Mouse (Mus musculus) intestine, embryonic 15.5 days (tissue): ENCODE measurements around the gene Eif3l. TPM values are rescaled to one million over a fixed set of nuclear protein-coding genes. Genes with fewer than 3 reads are reported as not detected.
A peak's percentile ranks its signal among the peaks of the same experiment; 100 is the strongest.

Source experiments
- ATAC-seq: fragments of 200-750 bp; cut with Nextera tagmentation; 2 replicates; pipeline ENCODE4 v1.8.0; 2017; ENCODE audit warnings: moderate TSS enrichment, moderate library complexity
- H3K27ac ChIP-seq: fragments of 300-500 bp; sonication (generic); 2 replicates; pipeline ENCODE4 v1.5.1; 2015; ENCODE audit warnings: mild to moderate bottlenecking, inconsistent platforms
- H3K27me3 ChIP-seq: fragments of 300-500 bp; sonication (generic); replicated peaks from 2 replicates; pipeline ENCODE4 v1.6.1; 2015; ENCODE audit warnings: inconsistent platforms
- H3K36me3 ChIP-seq: fragments of 300-500 bp; sonication (generic); 2 replicates; pipeline ENCODE4 v1.6.1; 2015; ENCODE audit warnings: inconsistent platforms
- H3K4me1 ChIP-seq: fragments of 300-500 bp; sonication (generic); replicated peaks from 2 replicates; pipeline ENCODE4 v1.6.1; 2015; ENCODE audit warnings: inconsistent platforms
- H3K4me2 ChIP-seq: fragments of 300-500 bp; sonication (generic); replicated peaks from 2 replicates; pipeline ENCODE4 v1.6.1; 2015; ENCODE audit warnings: mild to moderate bottlenecking, inconsistent platforms
- H3K4me3 ChIP-seq: fragments of 300-500 bp; sonication (generic); replicated peaks from 2 replicates; pipeline ENCODE4 v1.5.1; 2015; ENCODE audit warnings: inconsistent platforms
- H3K9ac ChIP-seq: fragments of 300-500 bp; sonication (generic); 2 replicates; pipeline ENCODE4 v1.6.1; 2015; ENCODE audit warnings: inconsistent platforms
- H3K9me3 ChIP-seq: fragments of 300-500 bp; sonication (generic); 2 replicates; pipeline ENCODE4 v1.6.1; 2016; ENCODE audit warnings: inconsistent platforms
- WGBS: fragments of 180-500 bp; shearing (Covaris S2); methylation state at CpG from one replicate; pipeline ENCODE4 v1.1.7; 2015; 5-methylcytosine and 5-hydroxymethylcytosine counted together
- polyA plus RNA-seq: library from polyadenylated mRNA; unstranded; fragments of >200 nt; fragmentation: Nextera tagmentation; extraction: Ambion mirVana; gene quantifications from 2 replicates; pipeline ENCODE4 v1.2.1, GENCODE M21; 2015

Eif3l gene
- polyA plus RNA-seq, 1 experiment from 2014 or later, result 241 TPM

DNA sequence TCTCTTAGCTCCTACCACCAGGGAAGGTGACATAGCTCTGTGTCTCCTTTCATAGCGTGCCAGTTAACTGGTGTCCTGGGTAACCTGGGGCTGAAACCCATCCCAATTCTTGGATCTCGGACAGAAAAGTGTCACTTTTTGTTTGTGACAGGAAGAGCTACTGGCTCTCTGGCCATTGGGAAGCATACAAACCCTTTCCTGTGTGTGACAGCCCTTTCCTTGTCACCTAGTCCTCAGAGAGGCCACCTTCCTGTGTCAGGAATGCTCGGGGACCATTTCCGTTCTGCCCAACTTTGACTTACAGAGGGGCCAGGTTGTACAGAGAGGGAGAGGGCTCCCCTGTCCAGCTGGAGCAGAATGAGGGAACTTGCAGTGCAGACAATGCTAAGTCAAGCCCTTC lies 24.5 kb downstream of the Eif3l start:
- peaks cover 20% of the 10 kb centered on the region for H3K4me1 ChIP-seq
- no peak overlapping the region for H3K9ac ChIP-seq
- H3K4me2 ChIP-seq, result no peak overlapping the region
- no peak for ATAC-seq
- no peak overlapping the region for H3K27ac ChIP-seq
- H3K27me3 ChIP-seq, result no peaks in the 10 kb centered on the region
- peaks cover 2% of the 10 kb centered on the region for H3K36me3 ChIP-seq
- H3K4me3 ChIP-seq, result no peak overlapping the region
- no peaks in the 10 kb centered on the region for H3K9me3 ChIP-seq
- WGBS, result 81% methylated on average over 4 of the region's 4 CpGs

DNA sequence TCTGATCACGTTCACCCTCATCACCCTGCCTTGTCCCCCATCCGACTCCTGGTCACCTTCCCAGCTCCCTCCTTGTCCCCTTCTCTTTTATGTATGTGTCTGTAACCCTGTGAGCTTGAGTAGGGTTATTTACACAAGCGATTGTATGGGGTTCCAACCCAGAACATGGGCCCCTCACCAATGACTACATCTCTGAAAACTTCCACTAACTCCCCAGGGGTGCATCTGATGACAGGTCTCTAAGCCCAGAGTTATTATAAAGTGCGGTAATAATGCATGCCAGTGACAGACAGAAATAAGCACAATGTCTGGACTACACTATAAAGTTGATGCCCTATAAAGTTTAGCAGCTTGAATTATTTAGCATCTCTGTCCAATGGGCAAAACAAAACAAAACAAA lies 25.4 kb downstream of the Eif3l start:
- Histone ChIP-seq H3K4me2 (no peak overlapping the region), H3K9ac (no peak overlapping the region), H3K27ac (no peak overlapping the region), H3K4me1 (peaks cover 20% of the 10 kb centered on the region), H3K4me3 (no peak overlapping the region), H3K9me3 (no peaks in the 10 kb centered on the region), H3K27me3 (no peaks in the 10 kb centered on the region), H3K36me3 (no peaks in the 10 kb centered on the region; the same call in 1 of the 2 replicates)
- ATAC-seq, result no peak
- WGBS, result 82% methylated on average over 4 of the region's 4 CpGs

DNA sequence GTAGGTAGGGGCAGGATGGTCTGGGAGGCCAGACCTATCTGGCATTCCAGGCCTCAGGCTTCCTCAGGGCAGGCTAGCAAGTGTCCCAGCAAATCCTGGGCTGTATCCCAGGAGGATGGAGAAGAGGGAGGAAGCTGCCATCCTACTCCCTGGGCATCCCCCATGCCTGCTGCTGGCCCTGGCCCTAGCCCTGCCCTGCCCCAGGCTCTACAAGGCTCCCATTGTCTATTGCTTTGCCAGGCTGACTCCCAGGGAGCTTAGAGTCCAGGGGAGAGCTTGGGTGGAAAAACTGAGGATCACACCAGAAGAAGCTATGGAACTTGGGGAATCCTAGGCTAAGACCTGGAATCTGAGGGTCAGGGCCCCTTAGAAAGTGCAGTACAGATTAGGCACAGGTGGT lies 26.6 kb downstream of the Eif3l start:
- Histone ChIP-seq H3K4me1 (peaks cover 16% of the 10 kb centered on the region), H3K9ac (no peak overlapping the region)
- no peak for ATAC-seq

DNA sequence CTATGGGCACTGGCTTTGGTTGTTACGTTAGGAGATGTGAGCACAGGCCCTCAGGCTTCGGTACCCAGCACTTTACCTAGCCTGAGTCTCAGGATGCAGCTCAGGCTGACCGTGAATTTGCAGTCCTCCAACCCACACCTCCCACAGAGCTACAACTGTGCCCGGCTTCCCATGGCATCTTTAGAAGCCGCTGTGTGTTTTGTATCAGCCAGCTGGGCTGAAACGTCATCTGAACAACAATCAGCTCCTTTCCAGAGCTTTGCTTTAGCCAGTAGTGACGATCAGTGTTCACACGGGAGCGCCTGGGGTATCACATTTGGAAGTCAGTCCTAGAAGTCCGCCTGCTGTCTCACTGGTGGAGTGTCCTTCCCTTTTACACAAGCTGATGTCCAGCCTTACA lies 28.3 kb downstream of the Eif3l start:
- Histone ChIP-seq H3K4me1 (peaks cover 8% of the 10 kb centered on the region), H3K27ac (no peak overlapping the region), H3K9ac (no peak overlapping the region), H3K4me2 (no peak overlapping the region), H3K9me3 (no peaks in the 10 kb centered on the region), H3K4me3 (no peak overlapping the region), H3K36me3 (no peaks in the 10 kb centered on the region), H3K27me3 (no peaks in the 10 kb centered on the region)
- WGBS, result 74% methylated on average over 10 of the region's 10 CpGs
- ATAC-seq, result no peak

More for the DNA sequence above, 26.6 kb downstream of the Eif3l start:
- Histone ChIP-seq H3K4me3 (no peak overlapping the region), H3K36me3 (no peaks in the 10 kb centered on the region), H3K4me2 (no peak overlapping the region), H3K27me3 (no peaks in the 10 kb centered on the region), H3K27ac (no peak overlapping the region), H3K9me3 (no peaks in the 10 kb centered on the region)

DNA sequence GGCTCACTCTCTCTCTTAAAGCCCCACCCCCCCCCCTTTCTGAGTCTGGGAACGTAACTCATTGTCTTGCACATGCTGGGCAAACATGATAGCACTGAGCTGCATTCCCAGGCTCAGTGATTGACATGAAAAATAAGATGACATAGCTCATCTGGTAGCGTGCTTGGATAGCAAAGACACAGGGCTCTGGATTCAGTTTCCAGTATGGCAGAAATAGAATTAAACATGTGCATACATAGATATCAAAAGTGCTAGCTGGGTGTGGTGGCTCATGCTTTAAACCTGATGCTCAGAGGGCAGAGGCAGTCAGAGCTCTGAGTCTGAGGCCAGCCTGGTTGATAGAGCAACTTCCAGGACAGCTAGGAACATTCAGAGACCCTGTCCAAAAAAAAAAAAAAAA lies 30.8 kb downstream of the Eif3l start:
- Histone ChIP-seq H3K9me3 (no peaks in the 10 kb centered on the region), H3K36me3 (no peaks in the 10 kb centered on the region), H3K4me3 (no peak overlapping the region), H3K4me2 (no peak overlapping the region), H3K27ac (no peak overlapping the region), H3K9ac (no peak overlapping the region), H3K27me3 (no peaks in the 10 kb centered on the region), H3K4me1 (peaks cover 23% of the 10 kb centered on the region; the same call in 1 of the 2 replicates)
- 58% methylated on average over 2 of the region's 2 CpGs for WGBS
- ATAC-seq, result no peak

DNA sequence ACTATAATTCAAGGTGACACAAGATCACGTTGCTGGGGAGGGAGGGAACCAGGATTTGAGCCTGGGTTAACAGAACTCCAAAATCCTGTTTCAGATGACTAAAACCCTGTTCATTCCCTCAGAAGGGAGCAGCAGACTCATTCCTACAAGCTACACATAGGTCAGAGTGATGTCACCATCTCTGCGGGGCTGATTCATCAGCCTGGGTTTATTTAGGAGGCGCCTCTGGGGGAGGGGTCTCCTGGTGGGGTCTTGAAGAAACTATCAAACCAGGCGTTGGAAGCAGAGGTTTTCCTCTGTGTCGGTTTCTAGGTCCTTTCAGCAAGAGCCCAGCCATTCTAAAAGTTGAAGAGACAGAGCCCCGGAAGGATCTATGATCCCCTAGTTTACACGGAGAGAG lies 33.0 kb downstream of the Eif3l start:
- Histone ChIP-seq H3K4me3 (peak overlapping the region; percentile 94; the same call in 1 of the 2 replicates), H3K9me3 (no peaks in the 10 kb centered on the region), H3K27ac (peak overlapping the region; percentile 84), H3K4me2 (peak overlapping the region; percentile 94), H3K4me1 (peaks cover 32% of the 10 kb centered on the region), H3K9ac (0 out of 2 replicates have a peak overlapping the region, but pooled peaks have one; percentile 87), H3K27me3 (no peaks in the 10 kb centered on the region), H3K36me3 (0 out of 2 replicates have a peak, but pooled peaks cover 3% of the 10 kb centered on the region)
- ATAC-seq, result no peak
- 15% methylated on average over 7 of the region's 7 CpGs for WGBS

DNA sequence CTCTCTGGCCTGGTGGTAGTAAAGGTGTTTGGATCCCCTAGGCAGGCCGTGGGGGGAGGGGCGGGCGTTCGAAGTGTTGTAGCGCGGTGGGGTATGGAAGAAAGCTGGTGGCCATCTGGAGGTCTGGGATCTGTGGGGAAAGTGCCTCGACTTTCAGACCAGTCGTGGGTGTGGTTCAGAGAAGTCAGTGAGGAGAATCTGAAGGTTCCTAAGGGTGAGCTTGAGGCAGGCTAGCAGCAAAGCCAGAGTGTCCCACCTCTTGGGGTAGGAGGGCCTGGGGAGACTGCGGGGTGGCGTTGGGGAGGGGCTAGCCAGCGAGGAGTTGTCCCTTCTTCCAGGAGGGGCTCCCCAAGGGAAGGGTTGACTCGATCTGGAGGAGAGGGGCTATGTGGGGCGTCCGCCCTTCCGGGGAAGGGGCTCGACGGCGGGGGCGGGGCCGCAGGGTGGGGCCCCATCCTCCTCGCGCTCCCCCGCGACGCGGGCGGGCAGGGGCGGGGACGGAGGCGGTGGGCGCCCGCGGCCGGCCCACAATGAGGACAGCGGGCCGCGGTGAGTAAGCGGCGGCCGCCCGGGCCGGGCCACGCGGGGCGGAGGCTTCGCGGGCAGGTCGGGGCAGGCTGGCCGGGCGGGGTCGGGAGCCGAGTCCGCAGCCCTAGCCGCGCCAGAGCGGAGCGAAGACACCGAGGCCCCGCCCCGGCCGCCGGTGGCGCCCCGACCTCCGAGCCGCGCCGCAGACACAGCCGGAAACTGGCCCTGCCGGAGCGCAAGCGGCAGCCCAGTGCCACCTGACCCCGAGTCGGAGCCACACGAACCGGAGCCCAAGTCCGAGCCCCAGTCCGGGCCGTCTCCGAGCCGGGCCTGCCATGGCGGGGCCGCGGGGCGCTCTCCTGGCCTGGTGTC lies 33.7 kb downstream of the Eif3l start, which contains the start of gene Micall1:
TSS of gene Micall1 (plus strand) at position 478 of the 900 bp plus-strand sequence.
- WGBS, result 2% methylated on average over 52 of the region's 85 CpGs
- peak; percentile 89 for ATAC-seq
- H3K9me3 ChIP-seq, result no peaks in the 10 kb centered on the region
- H3K36me3 ChIP-seq, result 0 out of 2 replicates have a peak, but pooled peaks cover 3% of the 10 kb centered on the region
- H3K4me1 ChIP-seq, result peaks cover 32% of the 10 kb centered on the region
- peak within 1 kb of the TSS; percentile 84 for H3K27ac ChIP-seq
- peak within 1 kb of the TSS; percentile 87 for H3K9ac ChIP-seq
- peak within 1 kb of the TSS; percentile 94 for H3K4me3 ChIP-seq
- H3K4me2 ChIP-seq, result peak within 1 kb of the TSS; percentile 94
- no peaks in the 10 kb centered on the region for H3K27me3 ChIP-seq

DNA sequence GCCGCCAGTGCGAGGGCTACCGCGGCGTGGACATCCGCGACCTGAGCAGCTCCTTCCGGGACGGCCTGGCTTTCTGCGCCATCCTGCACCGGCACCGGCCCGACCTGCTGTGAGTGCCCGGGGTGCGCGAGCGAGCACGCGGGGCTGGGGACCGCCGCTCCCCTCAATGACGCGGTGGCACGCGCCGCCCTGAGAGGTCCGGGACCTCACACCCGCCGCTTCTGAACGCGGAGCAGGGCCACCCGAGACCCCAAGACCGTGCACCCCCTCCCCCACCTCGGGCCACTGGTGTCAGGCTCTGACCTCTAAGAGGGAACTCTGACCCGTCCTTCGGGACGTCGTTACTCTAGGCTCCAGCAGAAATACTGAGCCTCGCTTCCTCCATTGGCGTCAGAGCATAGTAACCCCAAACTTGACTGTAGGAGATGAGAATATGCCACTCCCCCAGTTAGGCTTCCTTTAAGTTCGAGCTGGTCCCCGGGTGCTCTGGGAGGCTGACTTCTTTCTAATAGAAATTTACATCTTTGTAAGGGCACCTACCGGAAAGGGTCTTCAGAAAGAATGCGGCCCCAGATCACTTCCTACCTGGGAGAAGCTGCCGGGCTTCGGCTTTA lies 34.4 kb downstream of the Eif3l start:
- peak; percentile 69 for ATAC-seq
- Histone ChIP-seq H3K27ac (peak overlapping the region; percentile 84), H3K4me2 (peak overlapping the region; percentile 94)

DNA sequence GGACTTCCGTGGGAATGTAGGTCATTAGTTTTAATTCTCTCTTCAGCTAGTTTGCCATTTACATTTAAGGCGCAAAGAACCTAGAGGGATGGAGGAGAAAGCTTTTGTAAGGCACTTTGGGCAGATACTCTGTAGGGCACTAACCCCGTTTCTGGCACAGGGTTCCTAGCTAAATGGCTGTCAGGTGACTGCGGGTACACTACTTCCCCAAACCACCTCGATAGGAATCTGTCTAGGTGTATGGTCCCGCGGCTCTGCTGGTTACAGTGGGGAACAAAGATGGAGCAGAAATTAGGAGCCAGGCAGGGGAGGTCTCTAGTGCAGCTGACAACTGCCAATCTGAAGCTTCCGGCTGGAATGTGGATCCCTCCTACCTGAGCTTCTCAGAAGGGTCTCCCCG lies 35.1 kb downstream of the Eif3l start:
- peak overlapping the region; percentile 87; the same call in 1 of the 2 replicates for H3K9ac ChIP-seq

More for the DNA sequence above, 34.4 kb downstream of the Eif3l start:
- peak overlapping the region; percentile 87 for H3K9ac ChIP-seq
- H3K9me3 ChIP-seq, result no peaks in the 10 kb centered on the region
- 0 out of 2 replicates have a peak, but pooled peaks cover 6% of the 10 kb centered on the region for H3K36me3 ChIP-seq
- no peaks in the 10 kb centered on the region for H3K27me3 ChIP-seq
- peaks cover 32% of the 10 kb centered on the region for H3K4me1 ChIP-seq
- WGBS, result under 1% methylated on average over 46 of the region's 46 CpGs
- peak overlapping the region; percentile 94 for H3K4me3 ChIP-seq

DNA sequence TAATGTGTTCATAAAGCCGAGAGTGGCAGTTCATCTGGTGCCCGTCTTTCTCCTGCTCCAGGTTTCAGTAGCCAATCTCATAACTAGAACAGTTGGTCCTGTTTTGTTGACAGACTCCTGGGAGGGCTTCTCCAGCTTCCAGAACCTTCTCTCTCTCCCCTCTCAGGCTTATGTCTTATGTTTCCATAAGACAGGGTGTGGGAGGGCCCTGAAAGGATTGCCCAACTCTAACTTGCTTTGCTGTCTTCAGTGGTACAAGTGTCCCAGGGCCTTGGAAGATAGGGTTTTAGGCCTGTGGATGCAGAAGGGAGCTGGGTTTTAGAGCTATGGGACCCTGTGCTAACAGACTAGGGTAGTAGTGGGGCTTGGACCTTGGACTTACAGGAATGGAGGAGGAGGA lies 35.5 kb downstream of the Eif3l start:
- peak overlapping the region; percentile 29; the same call in 1 of the 2 replicates for H3K27ac ChIP-seq
- no peak overlapping the region for H3K9ac ChIP-seq

More for the DNA sequence above, 35.1 kb downstream of the Eif3l start:
- no peaks in the 10 kb centered on the region for H3K9me3 ChIP-seq
- no peaks in the 10 kb centered on the region for H3K27me3 ChIP-seq
- ATAC-seq, result no peak
- H3K27ac ChIP-seq, result 0 out of 2 replicates have a peak overlapping the region, but pooled peaks have one; percentile 29
- H3K4me2 ChIP-seq, result peak overlapping the region; percentile 94
- peaks cover 32% of the 10 kb centered on the region for H3K4me1 ChIP-seq
- WGBS, result 24% methylated on average over 9 of the region's 9 CpGs
- 0 out of 2 replicates have a peak, but pooled peaks cover 6% of the 10 kb centered on the region for H3K36me3 ChIP-seq
- H3K4me3 ChIP-seq, result peak overlapping the region; percentile 94

DNA sequence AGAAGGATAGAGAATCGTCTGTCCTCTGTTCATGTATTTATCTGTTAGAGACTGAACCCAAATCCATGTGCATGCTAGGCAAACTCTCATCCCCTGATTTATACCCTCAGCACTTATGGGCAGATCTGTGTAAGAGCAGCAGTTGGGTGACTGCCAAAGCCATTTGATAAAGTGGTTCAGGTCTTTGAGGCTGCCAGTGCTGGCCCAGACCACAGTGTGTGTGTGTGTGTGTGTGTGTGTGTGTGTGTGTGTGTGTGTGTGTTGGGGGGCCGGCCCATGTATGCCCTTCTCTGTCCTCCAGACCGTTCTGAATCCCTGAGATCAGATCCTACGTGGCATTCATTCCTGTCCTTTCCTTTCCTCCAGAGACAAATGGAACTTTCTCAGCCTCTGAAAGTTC lies 36.8 kb downstream of the Eif3l start:
- Histone ChIP-seq H3K9ac (no peak overlapping the region), H3K4me3 (no peak overlapping the region), H3K9me3 (no peaks in the 10 kb centered on the region), H3K4me2 (peak overlapping the region; percentile 94; the same call in 1 of the 2 replicates), H3K27ac (0 out of 2 replicates have a peak overlapping the region, but pooled peaks have one; percentile 30), H3K36me3 (0 out of 2 replicates have a peak, but pooled peaks cover 6% of the 10 kb centered on the region), H3K4me1 (peaks cover 32% of the 10 kb centered on the region), H3K27me3 (no peaks in the 10 kb centered on the region)
- WGBS, result 58% methylated on average over 4 of the region's 4 CpGs
- no peak for ATAC-seq

More for the DNA sequence above, 35.5 kb downstream of the Eif3l start:
- WGBS, result 63% methylated on average over 2 of the region's 2 CpGs
- H3K9me3 ChIP-seq, result no peaks in the 10 kb centered on the region
- H3K4me1 ChIP-seq, result peaks cover 32% of the 10 kb centered on the region
- no peaks in the 10 kb centered on the region for H3K27me3 ChIP-seq
- H3K4me3 ChIP-seq, result peak overlapping the region; percentile 94
- peak overlapping the region; percentile 94 for H3K4me2 ChIP-seq
- 0 out of 2 replicates have a peak, but pooled peaks cover 6% of the 10 kb centered on the region for H3K36me3 ChIP-seq
- ATAC-seq, result no peak

DNA sequence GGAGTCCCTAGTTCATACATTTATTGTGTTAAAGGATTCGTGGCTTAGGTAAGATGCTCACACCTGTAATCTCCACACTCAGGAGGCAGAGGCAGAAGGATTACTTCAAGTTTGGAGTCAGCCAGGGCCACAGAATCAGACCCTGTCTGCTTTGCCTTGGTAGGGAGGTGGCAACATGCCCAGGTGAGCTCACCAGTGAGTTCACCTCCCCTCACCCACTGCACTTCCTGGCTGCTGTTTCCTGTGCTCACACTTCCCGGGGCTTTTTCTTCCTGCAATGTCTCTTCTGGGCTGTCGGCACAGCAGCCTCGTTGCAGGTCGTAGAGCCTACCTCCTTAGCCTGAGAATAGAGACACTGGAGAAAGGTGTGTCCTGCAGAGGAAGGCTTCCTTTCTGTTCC lies 40.3 kb downstream of the Eif3l start:
- H3K36me3 ChIP-seq, result peaks cover 11% of the 10 kb centered on the region; the same call in 1 of the 2 replicates

More for the DNA sequence above, 40.3 kb downstream of the Eif3l start:
- H3K4me1 ChIP-seq, result peaks cover 14% of the 10 kb centered on the region
- ATAC-seq, result no peak
- no peaks in the 10 kb centered on the region for H3K27me3 ChIP-seq
- H3K9ac ChIP-seq, result no peak overlapping the region
- WGBS, result 57% methylated on average over 5 of the region's 5 CpGs
- no peak overlapping the region for H3K4me2 ChIP-seq
- no peak overlapping the region for H3K4me3 ChIP-seq
- H3K9me3 ChIP-seq, result no peaks in the 10 kb centered on the region
- no peak overlapping the region for H3K27ac ChIP-seq
